Mouse (Mus musculus) embryonic facial prominence, embryonic 15.5 days (tissue): ENCODE measurements at regions not wholly inside any gene's neighbourhood (a gene's known extent, or its start where the extent isn't known, plus 50 kb on each side); places are given as distances from the start of the nearest gene placed in this dataset.

ENCODE experiments used
- ATAC-seq: fragments of 200-750 bp; cut with Nextera tagmentation; 2 replicates; pipeline ENCODE4 v1.8.0; 2017; ENCODE audit warnings: low read depth, moderate TSS enrichment; ENCODE audit not compliant: insufficient number of reproducible peaks, low FRiP score, low TSS enrichment
- H3K27ac ChIP-seq: fragments of 300-500 bp; sonication (generic); replicated peaks from 2 replicates; pipeline ENCODE4 v1.5.1; 2015; ENCODE audit warnings: mild to moderate bottlenecking, inconsistent platforms
- H3K27me3 ChIP-seq: fragments of 300-500 bp; sonication (generic); 2 replicates; pipeline ENCODE4 v1.6.1; 2015; ENCODE audit warnings: inconsistent platforms
- H3K36me3 ChIP-seq: fragments of 300-500 bp; sonication (generic); 2 replicates; pipeline ENCODE4 v1.6.1; 2015; ENCODE audit warnings: mild to moderate bottlenecking, inconsistent platforms
- H3K4me1 ChIP-seq: fragments of 300-500 bp; sonication (generic); 2 replicates; pipeline ENCODE4 v1.6.1; 2015; ENCODE audit warnings: inconsistent platforms
- H3K4me2 ChIP-seq: fragments of 300-500 bp; sonication (generic); replicated peaks from 2 replicates; pipeline ENCODE4 v1.6.1; 2015; ENCODE audit warnings: mild to moderate bottlenecking, inconsistent platforms
- H3K4me3 ChIP-seq: fragments of 300-500 bp; sonication (generic); replicated peaks from 2 replicates; pipeline ENCODE4 v1.5.1; 2015; ENCODE audit warnings: mild to moderate bottlenecking, inconsistent platforms
- H3K9ac ChIP-seq: fragments of 300-500 bp; sonication (generic); 2 replicates; pipeline ENCODE4 v1.6.1; 2015; ENCODE audit warnings: inconsistent platforms
- H3K9me3 ChIP-seq: fragments of 300-500 bp; sonication (generic); replicated peaks from 2 replicates; pipeline ENCODE4 v1.6.1; 2016; ENCODE audit warnings: inconsistent platforms
- WGBS: fragments of 180-500 bp; shearing (Covaris S2); methylation state at CpG from one replicate; pipeline ENCODE4 v1.1.7; 2015; 5-methylcytosine and 5-hydroxymethylcytosine counted together

DNA sequence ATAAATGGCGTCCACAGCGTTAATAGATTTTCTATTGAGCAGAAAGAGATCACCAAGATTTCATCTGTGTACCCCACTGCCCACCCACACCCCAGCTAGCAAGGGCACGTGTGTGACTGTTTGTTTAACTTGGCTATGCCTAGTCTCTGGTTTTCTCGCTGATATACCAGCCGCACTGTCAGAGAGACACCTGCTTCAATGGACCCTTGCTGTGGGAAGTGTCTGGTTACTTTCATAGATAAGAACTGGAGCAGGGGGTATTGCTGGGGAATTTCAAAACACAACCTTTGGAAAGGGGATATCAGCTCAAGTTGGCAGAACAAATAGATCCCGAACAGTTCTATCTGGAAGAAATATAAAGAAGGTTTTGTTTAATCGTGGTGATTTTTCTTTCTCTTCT is 656.8 kb upstream of the Cdh5 start:
- Histone ChIP-seq H3K27ac (no peak overlapping the region), H3K4me2 (no peak overlapping the region), H3K9me3 (no peaks in the 10 kb centered on the region), H3K4me1 (0 out of 2 replicates have a peak, but pooled peaks cover 4% of the 10 kb centered on the region), H3K9ac (no peak overlapping the region), H3K4me3 (no peak overlapping the region), H3K27me3 (no peaks in the 10 kb centered on the region), H3K36me3 (no peaks in the 10 kb centered on the region)
- WGBS = 70% methylated on average over 7 of the region's 7 CpGs
- no peak for ATAC-seq

DNA sequence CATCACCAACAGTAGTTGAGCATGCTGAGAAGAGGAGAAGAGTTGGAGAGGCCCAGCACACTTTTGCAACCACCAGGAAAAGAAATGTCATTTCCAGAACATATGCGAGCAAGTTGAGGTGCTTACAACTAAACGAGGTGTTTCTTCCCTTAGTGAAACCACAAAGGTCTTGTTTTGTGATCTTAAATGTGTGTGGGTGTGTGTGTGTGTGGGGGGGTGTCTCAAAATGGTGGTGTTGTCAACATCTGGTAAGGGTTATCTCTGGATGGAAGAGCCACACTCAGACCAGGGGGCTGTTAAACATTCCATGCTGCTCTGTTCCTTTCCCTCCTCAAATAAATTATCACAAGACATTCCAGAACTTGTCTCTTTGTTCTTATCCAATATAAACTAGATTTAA is 656.0 kb upstream of the Cdh5 start:
- no peak for ATAC-seq

DNA sequence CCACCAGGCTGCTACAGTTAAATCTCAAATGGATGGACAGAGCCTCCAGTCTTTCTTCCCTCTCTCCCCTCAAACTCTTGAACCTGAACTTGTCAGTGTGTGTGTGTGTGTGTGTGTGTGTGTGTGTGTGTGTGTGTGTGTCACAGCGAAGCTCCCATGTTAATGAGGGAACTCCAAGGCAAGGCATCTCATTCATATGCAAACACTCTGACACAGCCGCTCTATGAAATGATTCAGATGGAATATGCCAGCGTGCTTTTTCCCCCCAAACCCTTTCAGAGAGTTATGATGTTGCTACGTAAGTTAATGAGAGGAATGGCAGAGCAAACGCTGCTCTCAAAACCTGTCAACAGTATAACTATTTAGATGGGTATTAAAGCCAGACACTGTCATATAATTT is 653.5 kb upstream of the Cdh5 start:
- Histone ChIP-seq H3K36me3 (no peaks in the 10 kb centered on the region), H3K27me3 (no peaks in the 10 kb centered on the region), H3K4me1 (peaks cover 11% of the 10 kb centered on the region; the same call in 1 of the 2 replicates), H3K9me3 (no peaks in the 10 kb centered on the region), H3K27ac (no peak overlapping the region), H3K9ac (no peak overlapping the region), H3K4me2 (no peak overlapping the region), H3K4me3 (no peak overlapping the region)
- ATAC-seq = no peak
- WGBS = 60% methylated on average over 5 of the region's 5 CpGs

More for the DNA sequence above, 656.0 kb upstream of the Cdh5 start:
- Histone ChIP-seq H3K27ac (no peak overlapping the region), H3K4me2 (no peak overlapping the region), H3K9me3 (no peaks in the 10 kb centered on the region), H3K36me3 (no peaks in the 10 kb centered on the region), H3K4me1 (peaks cover 10% of the 10 kb centered on the region; the same call in 1 of the 2 replicates), H3K27me3 (no peaks in the 10 kb centered on the region), H3K9ac (no peak overlapping the region), H3K4me3 (no peak overlapping the region)
- WGBS = 65% methylated on average over 2 of the region's 2 CpGs

DNA sequence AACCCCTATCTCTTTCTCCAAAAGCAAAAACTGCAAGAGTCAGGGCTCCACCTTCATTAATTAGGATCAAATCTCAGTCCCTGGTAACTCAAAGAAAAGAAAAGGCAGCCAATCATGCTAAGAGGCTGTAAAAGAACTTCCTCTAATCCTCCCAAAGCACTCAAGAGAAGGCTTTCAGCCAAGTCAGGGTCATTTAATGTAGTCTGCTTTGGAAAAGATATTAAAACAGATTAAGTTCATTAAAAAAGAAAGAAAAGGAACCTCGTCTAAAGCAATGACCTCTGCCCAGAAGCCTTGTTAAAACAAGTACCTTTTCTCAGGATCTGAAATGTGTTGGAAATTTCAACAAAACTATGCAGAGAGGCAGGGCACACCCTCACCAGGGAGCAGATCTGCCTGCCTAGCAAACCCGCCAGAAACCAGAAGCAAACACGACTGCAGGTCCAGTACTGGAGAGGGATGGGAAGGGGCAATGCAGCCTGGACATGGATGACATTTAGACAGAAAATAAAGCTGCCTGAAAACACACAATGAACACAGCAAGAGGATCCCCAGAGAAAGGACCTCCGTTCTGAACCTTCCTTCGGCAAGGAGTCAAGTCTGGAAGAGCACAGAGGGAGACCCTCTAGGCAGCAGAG is 649.9 kb upstream of the Cdh5 start:
- Histone ChIP-seq H3K4me3 (no peak overlapping the region), H3K9me3 (no peaks in the 10 kb centered on the region), H3K27me3 (no peaks in the 10 kb centered on the region), H3K36me3 (no peaks in the 10 kb centered on the region), H3K9ac (no peak overlapping the region), H3K27ac (peak overlapping the region; percentile 48; the same call in 1 of the 2 replicates), H3K4me2 (no peak overlapping the region), H3K4me1 (peaks cover 16% of the 10 kb centered on the region; the same call in 1 of the 2 replicates)
- WGBS = 52% methylated on average over 5 of the region's 5 CpGs
- ATAC-seq = no peak

DNA sequence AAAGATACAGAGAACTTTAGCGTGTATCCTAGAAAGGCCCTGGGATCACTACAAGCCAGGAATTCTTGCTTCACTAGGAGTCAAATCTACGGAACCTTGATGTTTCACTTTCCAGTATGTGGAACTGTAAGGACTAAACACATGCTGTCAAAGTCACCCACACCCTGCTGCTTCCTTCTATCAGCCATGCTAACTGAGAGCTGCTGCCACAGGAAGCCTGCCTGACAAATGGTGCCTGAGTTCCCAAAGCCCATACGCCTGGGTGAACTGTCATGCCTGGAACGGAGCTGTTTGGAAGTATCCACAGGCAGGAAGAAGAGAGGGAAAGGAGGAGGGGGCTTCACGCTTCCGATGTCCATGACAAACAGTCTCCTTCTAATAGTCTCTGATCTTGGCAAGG is 644.2 kb upstream of the Cdh5 start:
- no peak overlapping the region for H3K4me2 ChIP-seq
- ATAC-seq = no peak
- no peak overlapping the region for H3K4me3 ChIP-seq
- no peaks in the 10 kb centered on the region for H3K27me3 ChIP-seq
- no peaks in the 10 kb centered on the region for H3K9me3 ChIP-seq
- H3K9ac ChIP-seq = no peak overlapping the region
- 53% methylated on average over 6 of the region's 6 CpGs for WGBS
- 0 out of 2 replicates have a peak, but pooled peaks cover 5% of the 10 kb centered on the region for H3K4me1 ChIP-seq
- H3K36me3 ChIP-seq = no peaks in the 10 kb centered on the region
- no peak overlapping the region for H3K27ac ChIP-seq

DNA sequence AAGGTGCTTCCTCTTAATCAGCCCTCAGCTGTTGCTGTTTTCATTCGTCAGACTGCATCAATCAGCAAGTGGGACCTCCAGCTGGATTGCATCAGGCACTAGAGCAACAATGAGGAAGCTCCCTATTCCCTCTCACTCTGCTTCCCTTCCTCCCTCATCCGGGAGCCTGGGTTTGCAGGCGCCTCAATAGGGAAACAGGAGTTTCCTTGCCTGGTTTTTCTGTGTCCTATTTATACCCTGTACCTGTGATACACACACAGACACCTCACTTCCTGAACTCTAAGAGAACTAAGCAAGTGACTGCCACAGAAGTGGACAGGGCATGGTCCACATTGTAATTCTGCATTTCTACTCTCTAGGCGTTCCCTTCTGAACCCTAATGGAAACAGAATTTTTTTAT is 637.9 kb upstream of the Cdh5 start:
- H3K36me3 ChIP-seq = no peaks in the 10 kb centered on the region
- no peaks in the 10 kb centered on the region for H3K9me3 ChIP-seq
- no peaks in the 10 kb centered on the region for H3K27me3 ChIP-seq
- H3K4me3 ChIP-seq = no peak overlapping the region
- H3K4me1 ChIP-seq = peaks cover 20% of the 10 kb centered on the region
- H3K9ac ChIP-seq = no peak overlapping the region
- H3K4me2 ChIP-seq = no peak overlapping the region
- no peak overlapping the region for H3K27ac ChIP-seq
- WGBS = 36% methylated on average over 4 of the region's 4 CpGs
- ATAC-seq = no peak

DNA sequence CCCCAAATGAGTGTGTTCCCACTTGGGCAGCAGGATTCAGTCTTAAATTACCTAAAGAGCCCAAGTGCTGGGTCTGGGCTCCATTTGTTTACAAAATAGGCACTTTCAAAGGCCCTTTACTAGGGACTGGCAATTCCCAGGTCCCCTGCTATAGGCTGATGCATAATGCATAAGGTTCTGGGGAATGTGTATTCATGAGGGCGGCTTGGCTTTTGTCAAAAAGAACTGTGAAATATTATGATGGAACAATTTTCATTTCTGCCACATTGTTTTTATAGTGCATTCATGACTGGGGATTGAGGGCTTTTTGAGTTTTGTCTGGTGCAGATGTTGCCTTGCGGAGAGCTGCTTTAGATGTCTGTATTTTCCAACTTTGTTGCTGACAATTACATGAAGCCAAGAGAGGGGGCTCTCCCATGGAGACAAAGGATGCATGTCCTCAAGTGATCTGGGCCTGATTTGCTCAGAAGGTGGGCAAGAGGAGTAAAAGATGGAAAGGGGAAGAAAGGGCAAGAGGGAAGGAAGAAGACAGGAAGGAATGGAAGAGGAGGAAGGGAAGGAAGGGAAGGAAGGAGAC is 636.6 kb upstream of the Cdh5 start:
- Histone ChIP-seq H3K27me3 (no peaks in the 10 kb centered on the region), H3K36me3 (no peaks in the 10 kb centered on the region), H3K4me1 (peaks cover 20% of the 10 kb centered on the region), H3K4me3 (no peak overlapping the region), H3K27ac (0 out of 2 replicates have a peak overlapping the region, but pooled peaks have one; percentile 18), H3K4me2 (no peak overlapping the region), H3K9ac (no peak overlapping the region), H3K9me3 (no peaks in the 10 kb centered on the region)
- WGBS = 62% methylated on average over 2 of the region's 2 CpGs
- peak; percentile 67 for ATAC-seq

DNA sequence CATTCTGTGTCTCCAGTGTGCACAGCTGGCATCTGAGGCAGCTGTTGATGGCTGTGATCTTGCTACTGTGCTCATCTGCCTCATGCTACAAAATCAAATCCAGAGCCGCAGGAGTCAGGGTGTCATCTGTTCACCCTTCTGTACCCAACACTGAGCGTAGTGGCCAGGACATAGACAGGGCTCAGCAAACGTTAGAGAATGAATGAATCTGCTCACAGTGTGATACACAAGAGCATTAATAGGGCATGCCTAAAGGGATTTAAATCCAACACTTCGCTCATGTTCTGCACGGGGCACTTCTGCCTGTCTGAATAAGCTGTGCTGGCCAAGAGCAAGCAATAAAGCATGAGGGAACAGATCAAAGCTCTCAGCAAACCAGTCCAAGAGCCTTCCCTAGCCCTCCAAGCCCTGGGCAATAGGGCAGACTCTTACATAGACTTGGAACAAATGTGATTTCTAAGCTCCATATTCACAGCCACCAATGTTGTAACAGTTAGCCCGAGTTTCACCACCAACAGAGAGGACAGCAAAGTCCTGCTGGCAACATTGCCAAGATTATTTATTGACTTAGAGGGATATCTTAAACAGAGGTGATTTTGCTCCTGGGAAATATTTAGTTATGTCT is 633.8 kb upstream of the Cdh5 start:
- no peaks in the 10 kb centered on the region for H3K36me3 ChIP-seq
- no peak overlapping the region for H3K27ac ChIP-seq
- H3K9me3 ChIP-seq = no peaks in the 10 kb centered on the region
- 61% methylated on average over 6 of the region's 6 CpGs for WGBS
- no peak overlapping the region for H3K4me2 ChIP-seq
- ATAC-seq = no peak
- H3K4me1 ChIP-seq = peaks cover 33% of the 10 kb centered on the region
- H3K9ac ChIP-seq = no peak overlapping the region
- H3K27me3 ChIP-seq = no peaks in the 10 kb centered on the region
- no peak overlapping the region for H3K4me3 ChIP-seq

DNA sequence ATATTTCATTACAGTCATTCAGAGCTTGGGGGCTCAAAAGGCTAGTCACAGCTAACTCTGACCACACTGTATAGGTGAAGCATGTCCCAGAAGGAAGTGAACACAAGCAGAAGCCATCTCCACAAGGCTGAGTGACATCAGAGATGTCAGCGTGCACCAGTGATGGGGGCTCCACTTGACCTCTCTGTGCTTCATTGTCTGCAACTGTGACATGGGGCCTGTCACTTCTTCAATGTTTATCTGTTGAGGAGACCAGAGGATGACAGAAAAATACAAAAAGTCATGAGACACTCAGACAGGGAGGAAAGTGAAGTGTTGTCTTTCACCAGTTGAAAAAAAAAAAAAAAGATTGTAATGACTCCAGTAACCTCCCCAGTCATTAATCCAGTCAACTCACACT is 632.4 kb upstream of the Cdh5 start:
- Histone ChIP-seq H3K9me3 (no peaks in the 10 kb centered on the region), H3K4me1 (peaks cover 28% of the 10 kb centered on the region), H3K27me3 (no peaks in the 10 kb centered on the region), H3K9ac (no peak overlapping the region), H3K36me3 (no peaks in the 10 kb centered on the region), H3K4me2 (no peak overlapping the region), H3K27ac (no peak overlapping the region), H3K4me3 (no peak overlapping the region)
- no peak for ATAC-seq
- WGBS = 81% methylated on average over 1 of the region's 1 CpGs

DNA sequence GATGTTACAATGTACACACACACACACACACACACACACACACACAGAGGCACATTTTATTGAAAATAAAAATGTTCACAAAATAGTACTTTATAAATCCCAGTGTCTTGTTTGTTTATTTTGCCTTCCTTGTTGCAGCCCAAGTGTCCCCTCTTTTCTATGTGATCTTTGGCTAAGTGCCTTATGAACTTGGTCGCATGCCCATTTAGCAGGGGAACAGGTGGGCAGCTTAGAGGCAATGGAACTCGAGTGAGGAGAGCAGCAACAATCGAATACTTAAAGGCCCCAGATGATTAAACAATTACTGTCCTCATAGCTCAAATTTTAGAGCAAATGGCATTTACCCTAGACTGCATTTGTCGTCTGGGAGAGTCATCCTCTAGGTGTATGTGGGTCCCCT is 631.1 kb upstream of the Cdh5 start:
- no peak overlapping the region for H3K4me3 ChIP-seq
- no peak for ATAC-seq
- H3K9ac ChIP-seq = no peak overlapping the region
- H3K9me3 ChIP-seq = no peaks in the 10 kb centered on the region
- no peak overlapping the region for H3K27ac ChIP-seq
- no peaks in the 10 kb centered on the region for H3K36me3 ChIP-seq
- 30% methylated on average over 4 of the region's 4 CpGs for WGBS
- peaks cover 18% of the 10 kb centered on the region for H3K4me1 ChIP-seq
- no peaks in the 10 kb centered on the region for H3K27me3 ChIP-seq
- H3K4me2 ChIP-seq = no peak overlapping the region

DNA sequence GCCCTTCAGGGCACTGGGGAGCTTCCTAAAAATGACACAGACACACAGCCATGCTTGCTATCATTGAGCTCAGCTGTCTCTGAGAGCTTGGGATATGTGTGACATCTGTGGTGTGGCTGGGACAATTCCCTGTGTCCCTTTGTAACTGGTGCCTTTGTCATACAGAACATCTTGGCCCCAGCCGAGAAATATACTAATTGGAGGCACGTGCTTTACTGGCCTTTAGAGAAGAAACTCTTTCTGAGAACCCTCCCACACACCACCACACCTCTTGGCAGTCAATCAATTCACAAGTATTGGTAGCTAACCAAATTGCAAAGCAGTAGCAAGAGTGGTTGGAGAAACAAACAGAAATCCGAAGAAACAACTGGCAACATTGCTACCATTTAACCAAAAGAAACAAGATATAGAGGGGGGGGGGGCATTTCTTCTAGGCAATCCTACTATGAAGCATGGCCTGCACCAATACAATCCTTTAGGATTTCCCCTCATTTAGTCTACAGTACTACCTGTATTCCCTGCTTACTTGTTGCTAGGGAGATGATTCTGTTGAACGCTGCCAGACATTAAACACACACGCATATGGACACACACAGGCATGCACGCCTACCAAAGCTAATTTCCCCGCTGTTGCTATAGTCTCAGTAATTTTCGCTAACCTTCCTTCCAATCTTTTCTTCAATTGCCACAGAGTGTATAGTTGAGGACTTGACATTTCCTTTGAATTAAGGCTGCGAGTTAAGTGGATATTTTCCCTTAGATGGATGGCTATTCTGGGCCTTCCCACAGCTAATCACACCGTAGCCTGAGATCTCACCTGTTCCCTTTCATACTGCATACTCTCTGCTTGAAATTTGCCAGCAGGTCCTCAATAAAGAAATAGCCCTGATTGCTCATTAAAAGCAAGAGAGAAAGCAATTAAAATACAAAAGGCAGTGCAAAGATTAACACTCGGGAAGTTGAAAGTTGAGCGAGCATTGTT is 625.3 kb upstream of the Cdh5 start:
- WGBS = 71% methylated on average over 12 of the region's 12 CpGs
- no peak for ATAC-seq
- H3K9ac ChIP-seq = no peak overlapping the region

More for the DNA sequence above, 625.3 kb upstream of the Cdh5 start:
- no peak overlapping the region for H3K27ac ChIP-seq
- H3K4me2 ChIP-seq = no peak overlapping the region
- no peaks in the 10 kb centered on the region for H3K27me3 ChIP-seq
- H3K4me3 ChIP-seq = no peak overlapping the region
- H3K4me1 ChIP-seq = peaks cover 4% of the 10 kb centered on the region; the same call in 1 of the 2 replicates
- no peaks in the 10 kb centered on the region for H3K36me3 ChIP-seq
- no peaks in the 10 kb centered on the region for H3K9me3 ChIP-seq
